Mouse (Mus musculus) G1E (cell line): ENCODE data around the gene Rhog. TPM values are rescaled to one million over a fixed set of nuclear protein-coding genes. Genes with fewer than 3 reads are reported as not detected.

Experiments
- ATAC-seq: 2 replicates; pipeline ENCODE4 v1.8.0; 2016; ENCODE audit warnings: mild to moderate bottlenecking; ENCODE audit not compliant: insufficient number of reproducible peaks, poor library complexity, low FRiP score, severe bottlenecking; ENCODE audit errors: extremely low read depth
- DNase-seq: peaks from one replicate; pipeline ENCODE4 v3.0.0; 2012; ENCODE audit warnings: low spot score
- H3K27me3 ChIP-seq: 2 replicates; pipeline ENCODE4 v1.6.1; 2012; ENCODE audit warnings: mild to moderate bottlenecking, low read length, inconsistent platforms; ENCODE audit not compliant: insufficient read depth
- H3K36me3 ChIP-seq: replicated peaks from 2 replicates; pipeline ENCODE3; 2012; ENCODE audit warnings: mild to moderate bottlenecking, inconsistent platforms
- H3K4me1 ChIP-seq: 2 replicates; pipeline ENCODE4 v1.6.1; 2012; ENCODE audit warnings: low read depth, low read length, inconsistent platforms, mixed read lengths; ENCODE audit not compliant: insufficient read depth
- H3K4me3 ChIP-seq: 2 replicates; pipeline ENCODE4 v1.5.1; 2012; ENCODE audit warnings: low read depth, mild to moderate bottlenecking, inconsistent platforms, low read length, moderate library complexity, mixed read lengths
- H3K9me3 ChIP-seq: replicated peaks from 2 replicates; pipeline ENCODE4 v1.6.1; 2012; ENCODE audit warnings: inconsistent platforms
- CTCF ChIP-seq: IDR thresholded peaks from 2 replicates; pipeline ENCODE4 v1.5.1; 2012; ENCODE audit warnings: low read depth, low read length, inconsistent platforms, mixed read lengths
- GATA1 ChIP-seq: IDR thresholded peaks from 2 replicates; pipeline ENCODE4 v1.6.1; 2012; ENCODE audit warnings: borderline replicate concordance, low read length, inconsistent platforms, mixed read lengths
- GATA2 ChIP-seq: IDR thresholded peaks from 2 replicates; pipeline ENCODE4 v1.6.1; 2012; ENCODE audit warnings: low read depth, low read length, inconsistent platforms, borderline replicate concordance
- POLR2AphosphoS5 ChIP-seq: IDR thresholded peaks from 2 replicates; pipeline ENCODE4 v1.6.1; 2012; ENCODE audit warnings: low read depth, low read length, inconsistent platforms; ENCODE audit not compliant: insufficient replicate concordance
- TAL1 ChIP-seq: conservative IDR thresholded peaks from 2 replicates; pipeline ENCODE4 v1.6.1; 2012; ENCODE audit warnings: low read depth, low read length, inconsistent platforms, mixed read lengths
- polyA plus RNA-seq: library from polyadenylated mRNA; stranded (reverse); fragments of >175 nt; gene quantifications from 2 replicates; pipeline ENCODE4 v1.2.3, GENCODE M21; 2012
- total RNA-seq, 2 experiments: library from RNA; stranded (forward) in 1 of 2; stranded (reverse) in 1 of 2; fragments of 200-1000 nt in 1 of 2; fragments of >200 nt in 1 of 2; fragmentation: Nextera tagmentation in 1 of 2; gene quantifications; 2 replicates each; pipeline ENCODE4 v1.2.3; 2014 to 2017

Rhog gene
- total and polyA plus RNA-seq, 3 experiments: 68.5 to 241 (median 212) TPM

DNA sequence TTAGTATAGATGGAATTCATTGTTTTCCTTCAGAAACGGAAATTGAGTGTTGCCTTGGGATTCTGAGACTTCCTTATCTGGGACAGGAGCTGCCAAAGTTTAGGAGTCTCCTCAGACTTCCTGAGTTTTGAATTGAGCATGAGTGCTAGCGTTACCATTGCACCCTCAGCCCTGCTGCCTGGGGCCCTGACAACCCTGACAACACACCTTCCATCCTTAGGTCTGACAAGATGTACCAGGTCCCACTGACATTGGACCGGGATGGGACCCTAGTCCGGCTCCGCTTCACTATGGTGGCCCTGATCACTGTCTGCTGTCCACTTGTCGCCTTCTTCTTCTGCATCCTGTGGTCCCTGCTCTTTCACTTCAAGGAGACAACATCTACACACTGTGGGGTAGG is 29.8 kb downstream of the Rhog start:
- DNase-seq (no peak), ATAC-seq (no peak)
- no peak overlapping the region for H3K4me3 ChIP-seq
- H3K27me3 ChIP-seq: no peaks in the 10 kb centered on the region
- H3K9me3 ChIP-seq: no peaks in the 10 kb centered on the region
- H3K4me1 ChIP-seq: peaks cover 22% of the 10 kb centered on the region
- no peak for TF ChIP-seq POLR2AphosphoS5
- no peak for TF ChIP-seq TAL1
- TF ChIP-seq GATA2: no peak
- TF ChIP-seq GATA1: no peak
- H3K36me3 ChIP-seq: peaks cover 53% of the 10 kb centered on the region

DNA sequence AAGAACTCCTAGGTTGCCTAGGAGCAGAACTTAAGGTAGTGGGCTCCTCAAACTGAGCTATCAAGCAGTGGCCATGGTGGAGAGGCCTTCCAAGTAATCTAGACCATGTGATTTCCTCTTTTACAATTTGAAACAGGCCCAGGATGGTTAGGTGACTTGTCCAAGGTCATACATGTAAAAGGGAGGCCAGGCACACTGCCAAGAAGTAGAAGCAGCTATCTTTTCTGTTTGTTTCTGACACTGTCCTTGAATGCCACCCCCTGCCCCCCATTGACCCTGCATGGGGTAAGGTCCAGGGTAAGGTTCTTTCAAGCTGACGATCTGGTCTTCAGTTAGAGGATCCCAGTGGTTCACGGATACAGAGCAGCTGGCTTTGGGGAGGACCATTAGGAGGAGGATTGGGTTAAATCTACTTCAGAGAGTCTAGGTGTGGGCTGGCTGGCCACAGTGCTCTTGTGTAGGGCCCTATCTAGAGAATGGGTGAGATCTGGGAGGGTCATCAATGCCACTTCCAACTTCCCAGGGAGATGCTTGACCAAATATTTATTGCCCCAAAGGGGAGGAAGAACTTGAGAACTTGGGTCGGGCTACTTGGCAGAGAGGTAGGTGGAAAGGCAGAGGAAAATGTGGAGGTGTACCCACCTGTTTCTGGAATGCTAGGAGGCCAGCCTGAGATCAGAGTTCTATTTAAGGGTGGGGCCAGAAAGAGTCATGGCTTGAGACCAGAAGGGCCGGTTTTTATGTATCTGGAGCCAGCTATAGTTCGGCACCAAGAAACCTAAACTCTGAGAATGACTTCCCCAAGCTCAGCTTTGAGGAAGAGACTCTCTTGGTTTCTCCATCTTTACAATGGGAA is 31.7 kb downstream of the Rhog start:
- TF ChIP-seq POLR2AphosphoS5 (no peak), CTCF (no peak), TAL1 (no peak), GATA1 (no peak), GATA2 (no peak)
- H3K4me1 ChIP-seq: peaks cover 22% of the 10 kb centered on the region
- H3K9me3 ChIP-seq: no peaks in the 10 kb centered on the region
- ATAC-seq (no peak), DNase-seq (no peak)
- H3K27me3 ChIP-seq: no peaks in the 10 kb centered on the region
- H3K4me3 ChIP-seq: no peak overlapping the region
- peaks cover 34% of the 10 kb centered on the region for H3K36me3 ChIP-seq

DNA sequence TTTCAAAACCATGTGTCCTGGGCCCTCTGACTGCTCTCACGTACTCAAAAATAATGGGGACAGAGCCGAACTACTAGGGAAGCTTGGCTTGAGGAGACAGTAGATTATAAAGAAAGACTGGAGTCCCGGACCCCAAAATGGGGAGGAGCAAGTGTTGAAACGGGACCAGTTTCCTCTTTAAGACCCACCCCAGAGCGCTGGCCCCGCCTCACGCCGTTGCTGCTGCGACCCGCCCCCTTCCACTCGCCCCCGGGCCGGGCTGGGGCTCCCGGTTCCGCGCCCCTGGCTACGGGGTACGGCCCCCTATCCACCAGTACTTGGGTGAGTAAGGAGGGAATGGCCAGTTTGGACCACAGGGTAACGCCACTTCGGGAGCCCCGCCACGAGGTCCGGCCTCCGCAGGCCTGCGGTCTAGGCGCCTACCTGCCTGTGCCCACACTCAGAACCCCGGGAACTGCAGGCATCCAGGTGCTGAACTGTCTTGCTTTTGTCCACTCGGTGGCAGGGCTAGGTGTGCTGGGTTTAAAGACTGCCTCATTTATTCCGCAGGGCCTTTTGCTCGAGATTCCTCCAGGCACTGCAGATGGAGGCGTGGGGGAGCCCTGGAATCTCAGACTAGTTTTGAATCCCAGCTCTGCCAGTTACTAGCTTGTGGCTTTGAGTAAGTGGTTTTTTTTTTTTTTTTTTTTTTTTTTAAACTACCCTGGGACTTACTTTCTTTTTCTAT is 32.9 kb downstream of the Rhog start:
- Histone ChIP-seq H3K36me3 (peaks cover 27% of the 10 kb centered on the region), H3K4me1 (peaks cover 22% of the 10 kb centered on the region), H3K27me3 (no peaks in the 10 kb centered on the region), H3K9me3 (no peaks in the 10 kb centered on the region), H3K4me3 (peak overlapping the region; percentile 77)
- peak; percentile 52 for ATAC-seq
- peak; percentile 72 for DNase-seq
- TF ChIP-seq TAL1: no peak
- TF ChIP-seq GATA2: no peak
- TF ChIP-seq POLR2AphosphoS5: no peak
- TF ChIP-seq GATA1: no peak
- no peak for TF ChIP-seq CTCF

DNA sequence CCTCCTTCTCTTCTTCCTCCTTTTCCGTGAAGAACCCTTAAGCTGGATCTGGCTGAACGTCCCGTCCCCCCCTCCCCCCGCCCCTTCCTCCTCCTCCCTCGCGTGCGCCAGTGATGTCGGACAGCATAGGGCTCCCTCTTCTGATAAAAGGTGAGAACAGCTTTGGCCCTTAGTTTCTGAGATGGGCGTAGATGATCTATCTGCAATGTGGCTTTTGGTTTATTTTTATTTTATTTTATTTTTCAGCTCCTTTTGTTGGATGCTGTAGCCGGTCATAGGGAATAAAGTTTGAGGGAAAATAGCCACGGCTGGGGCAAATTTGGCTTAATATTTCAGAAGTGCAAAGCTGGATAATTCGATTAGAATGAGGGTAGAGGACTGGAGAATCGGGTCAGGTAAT is 33.5 kb downstream of the Rhog start:
- ATAC-seq (peak; percentile 83), DNase-seq (no peak)
- H3K9me3 ChIP-seq: no peaks in the 10 kb centered on the region
- peaks cover 22% of the 10 kb centered on the region for H3K4me1 ChIP-seq
- TF ChIP-seq TAL1 (no peak), CTCF (no peak)
- no peaks in the 10 kb centered on the region for H3K27me3 ChIP-seq
- H3K36me3 ChIP-seq: peaks cover 22% of the 10 kb centered on the region
- peak overlapping the region; percentile 77 for H3K4me3 ChIP-seq

DNA sequence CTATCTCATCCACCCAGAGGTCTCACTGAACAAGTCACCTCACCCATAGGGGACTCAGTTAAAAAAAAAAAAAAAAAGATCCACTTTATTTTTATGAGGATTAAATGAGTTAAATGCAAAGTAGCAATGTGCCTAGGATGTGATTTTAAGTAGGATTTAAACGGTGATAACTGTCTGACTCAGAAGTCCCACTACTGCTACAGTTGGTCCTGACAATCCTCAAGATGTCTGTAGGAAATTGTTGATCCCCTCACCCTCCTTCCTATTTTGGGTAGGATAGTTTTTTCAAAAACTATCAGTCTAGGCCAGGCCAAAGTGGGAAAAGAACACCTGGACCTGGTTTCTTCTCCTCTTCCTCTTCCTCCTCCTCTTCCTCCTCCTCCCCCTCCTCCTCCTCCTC is 34.0 kb downstream of the Rhog start:
- DNase-seq (no peak), ATAC-seq (no peak)
- Histone ChIP-seq H3K4me1 (peaks cover 22% of the 10 kb centered on the region), H3K27me3 (no peaks in the 10 kb centered on the region), H3K4me3 (no peak overlapping the region), H3K9me3 (no peaks in the 10 kb centered on the region), H3K36me3 (peaks cover 17% of the 10 kb centered on the region)
- no peak for TF ChIP-seq CTCF
- no peak for TF ChIP-seq GATA1
- no peak for TF ChIP-seq TAL1
- TF ChIP-seq POLR2AphosphoS5: no peak
- TF ChIP-seq GATA2: no peak

DNA sequence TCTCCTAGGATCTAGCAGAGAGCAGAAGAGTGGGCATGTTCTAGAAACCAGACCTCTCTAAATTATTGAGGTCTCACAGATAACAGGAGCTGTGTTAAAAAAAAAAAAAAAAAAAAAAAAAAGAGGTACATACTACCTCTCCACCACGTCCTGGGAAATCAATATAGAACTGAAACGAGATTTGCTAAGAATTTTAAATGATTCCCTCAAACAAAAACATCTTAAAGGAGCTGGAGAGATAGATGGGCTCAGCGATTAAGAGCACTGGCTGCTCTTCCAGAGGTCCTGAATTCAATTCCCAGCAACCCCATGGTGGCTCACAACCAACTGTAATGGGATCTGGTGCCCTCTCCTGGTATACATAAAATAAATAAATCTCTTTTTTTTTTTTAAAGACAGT is 44.8 kb downstream of the Rhog start:
- peaks cover 9% of the 10 kb centered on the region for H3K36me3 ChIP-seq
- H3K9me3 ChIP-seq: no peaks in the 10 kb centered on the region
- TF ChIP-seq CTCF (no peak), TAL1 (no peak), POLR2AphosphoS5 (no peak), GATA1 (no peak), GATA2 (no peak)
- DNase-seq (no peak), ATAC-seq (no peak)
- no peaks in the 10 kb centered on the region for H3K27me3 ChIP-seq
- H3K4me1 ChIP-seq: peaks cover 26% of the 10 kb centered on the region
- peak overlapping the region; percentile 91 for H3K4me3 ChIP-seq
